In genomic region chr10:122448717-122449611, GRCm38 (mm10) we compare ENCODE assay signal across 8 mouse cellular contexts. TPM values are rescaled to one million over a fixed set of nuclear protein-coding genes. Genes with fewer than 3 reads are reported as not detected.
DNase-seq lines count a peak whose midpoint lies in the region; ATAC-seq lines count a peak whose summit lies in the region.

No protein-coding gene starts in this region.

- H3K9me3 ChIP-seq in liver, embryonic 12.5 days (replicated peaks): no peaks in the 10 kb centered on the region
- no peaks in the 10 kb centered on the region for H3K9me3 ChIP-seq in neural tube, embryonic 14.5 days (ENCODE audit: control insufficient read depth, low read length)

- no peaks in the 10 kb centered on the region for H3K36me3 ChIP-seq in liver, embryonic 12.5 days
- H3K36me3 ChIP-seq in neural tube, embryonic 14.5 days (ENCODE audit: control insufficient read depth, insufficient read depth, low read length): no peaks in the 10 kb centered on the region

- H3K4me2 ChIP-seq in liver, embryonic 12.5 days: peak overlapping the region; percentile 63
- H3K4me2 ChIP-seq in neural tube, embryonic 14.5 days (ENCODE audit: low read depth, low read length): peak overlapping the region; percentile 75

- 3% methylated on average over 70 of the region's 70 CpGs for WGBS in liver, embryonic 12.5 days (ENCODE audit: insufficient replicate concordance)
- 2% methylated on average over 70 of the region's 70 CpGs for WGBS in neural tube, embryonic 14.5 days

- H3K4me3 ChIP-seq in liver, embryonic 12.5 days: peak overlapping the region; percentile 44
- peak overlapping the region; percentile 49 for H3K4me3 ChIP-seq in neural tube, embryonic 14.5 days (ENCODE audit: low read depth, low read length)

- H3K9ac ChIP-seq in liver, embryonic 12.5 days: no peak overlapping the region
- peak overlapping the region; percentile 48 for H3K9ac ChIP-seq in neural tube, embryonic 14.5 days (replicated peaks; ENCODE audit: low read depth, low read length)

- no peaks in the 10 kb centered on the region for H3K4me1 ChIP-seq in liver, embryonic 12.5 days
- peaks cover 8% of the 10 kb centered on the region; the same call in 1 of the 2 replicates for H3K4me1 ChIP-seq in neural tube, embryonic 14.5 days (ENCODE audit: control insufficient read depth, insufficient read depth, low read length)

- H3K27ac ChIP-seq in liver, embryonic 12.5 days: no peak overlapping the region
- no peak overlapping the region for H3K27ac ChIP-seq in neural tube, embryonic 14.5 days (ENCODE audit: low read depth, low read length)

- ATAC-seq in frontal cortex, adult (ENCODE audit: low TSS enrichment): peak; percentile 62; the same call in 1 of the 2 replicates
- no peak for ATAC-seq in liver, embryonic 12.5 days
- ATAC-seq in neural tube, embryonic 14.5 days (ENCODE audit: low read depth): peak; percentile 67

- DNase-seq in layer of hippocampus, postnatal 10 days (ENCODE audit: low spot score in 2 of 2): peak; percentile 30 to 49
- no peak for DNase-seq in layer of hippocampus, adult 9-10 months (ENCODE audit: low spot score)
- DNase-seq in adrenal gland, postnatal 14 days: peak; percentile 48
- peak; percentile 14 for DNase-seq in induced T-regulatory cell, adult 2 months (ENCODE audit: low read depth)
- no peak for DNase-seq in adipocyte (ENCODE audit: low spot score)

- peaks cover 33% of the 10 kb centered on the region for H3K27me3 ChIP-seq in liver, embryonic 12.5 days (replicated peaks)
- H3K27me3 ChIP-seq in neural tube, embryonic 14.5 days (ENCODE audit: control insufficient read depth, insufficient read depth, low read length): peaks cover 21% of the 10 kb centered on the region

RNA-seq across cellular contexts. Expression of gene Avpr1a, which starts 0.7 kb away (rescaled TPM):
- 1 to 10 TPM; 5.0 to 5.3 TPM for total RNA-seq in layer of hippocampus, postnatal 10 days (2021)
- 6.0 and 6.7 TPM in 2 replicates for total RNA-seq in adrenal gland, postnatal 14 days (2021)
- polyA plus RNA-seq in liver, embryonic 12.5 days (2016; fragmentation: Nextera tagmentation; extraction: Ambion mirVana): 1.7 and 2.0 TPM in 2 replicates
- polyA plus RNA-seq in neural tube, embryonic 14.5 days (2014; fragmentation: Nextera tagmentation; extraction: Ambion mirVana): 3.6 and 4.9 TPM in 2 replicates

Comparison
In these comparisons a context has a peak if more than half of its experiments do, and no peak if none do; other contexts are left out.
1. DNase-seq: peak in layer of hippocampus, postnatal 10 days (2 of 2), adrenal gland, postnatal 14 days (single experiment) and induced T-regulatory cell, adult 2 months (single experiment); none in layer of hippocampus, adult 9-10 months (single experiment) and adipocyte (single experiment).